12 mouse cellular contexts compared by ENCODE assay signal in genomic region chr6:145149054-145149453, GRCm38 (mm10). TPM values are rescaled to one million over a fixed set of nuclear protein-coding genes. Genes with fewer than 3 reads are reported as not detected.
A peak's percentile ranks its signal among the peaks of the same experiment; 100 is the strongest.
DNase-seq lines count a peak whose midpoint lies in the region; ATAC-seq lines count a peak whose summit lies in the region.
"Had no signal": no experiment of that assay in that cellular context is flagged by ENCODE, and none has a peak within 500 bp of the region (broad histone marks: within the 10 kb centered on the region; RNA-seq: fewer than 3 reads in every experiment).

No protein-coding gene starts in this region.

- H3K4me3 ChIP-seq in midbrain, embryonic 14.5 days (replicated peaks; ENCODE audit: low read depth, low read length) = no peak overlapping the region
- H3K4me3 ChIP-seq: forebrain, embryonic 12.5 days; heart, embryonic 15.5 days had no signal

- H3K27ac ChIP-seq in midbrain, embryonic 14.5 days (replicated peaks; ENCODE audit: low read depth, low read length) = no peak overlapping the region
- H3K27ac ChIP-seq: forebrain, embryonic 12.5 days; heart, embryonic 15.5 days had no signal

- H3K9me3 ChIP-seq in midbrain, embryonic 14.5 days (ENCODE audit: control insufficient read depth, low read length) = no peaks in the 10 kb centered on the region
- H3K9me3 ChIP-seq: forebrain, embryonic 12.5 days; heart, embryonic 15.5 days; megakaryocyte, embryonic 14.5 days had no signal

- ATAC-seq in hematopoietic stem cell, adult 5-6 weeks (replicated peaks in 1 of 2; ENCODE audit: insufficient read depth in 1 of 2, low FRiP score in 2 of 2, low TSS enrichment in 1 of 2, low read depth in 1 of 2, poor library complexity in 2 of 2, severe bottlenecking in 2 of 2) = peak; percentile 65 to 74; a peak in 3 of 4 replicates
- peak; percentile 97 for ATAC-seq in megakaryocyte progenitor cell, adult 5-6 weeks (replicated peaks; ENCODE audit: poor library complexity)
- ATAC-seq in midbrain, embryonic 14.5 days (ENCODE audit: low FRiP score, low TSS enrichment) = no peak

- 45% methylated on average over 9 of the region's 9 CpGs for WGBS in midbrain, embryonic 14.5 days

- no peaks in the 10 kb centered on the region for H3K36me3 ChIP-seq in midbrain, embryonic 14.5 days (ENCODE audit: control insufficient read depth, insufficient read depth, low read length)
- H3K36me3 ChIP-seq: forebrain, embryonic 12.5 days; heart, embryonic 15.5 days had no signal

- no peak overlapping the region for H3K9ac ChIP-seq in midbrain, embryonic 14.5 days (replicated peaks; ENCODE audit: low read length)
- H3K9ac ChIP-seq: forebrain, embryonic 12.5 days; heart, embryonic 15.5 days had no signal

- DNase-seq in layer of hippocampus, adult 11-12 months (ENCODE audit: low spot score) = peak; percentile 28
- DNase-seq in layer of hippocampus, postnatal 25 days (ENCODE audit: extremely low spot score in 1 of 2, low spot score in 1 of 2) = no peak
- DNase-seq in ZHBTc4 (ENCODE audit: low read depth, low spot score) = peak; percentile 52
- no peak for DNase-seq in ovary, postnatal 36 days (ENCODE audit: low spot score)
- DNase-seq in midbrain, embryonic 14.5 days = no peak
- DNase-seq: cerebellum, adult 9-10 months; thymus, postnatal 4 days had no signal

- H3K4me2 ChIP-seq in midbrain, embryonic 14.5 days (ENCODE audit: low read length) = no peak overlapping the region
- H3K4me2 ChIP-seq: forebrain, embryonic 12.5 days; heart, embryonic 15.5 days had no signal

- no peaks in the 10 kb centered on the region for H3K4me1 ChIP-seq in midbrain, embryonic 14.5 days (ENCODE audit: control insufficient read depth, insufficient read depth, low read length)

- H3K27me3 ChIP-seq in midbrain, embryonic 14.5 days (ENCODE audit: control insufficient read depth, insufficient read depth, low read length) = no peaks in the 10 kb centered on the region
- H3K27me3 ChIP-seq: forebrain, embryonic 12.5 days; heart, embryonic 15.5 days; megakaryocyte, embryonic 14.5 days had no signal

RNA-seq across cellular contexts. Expression of gene Lrmp, which starts 33.6 kb away (rescaled TPM):
- total RNA-seq in layer of hippocampus, postnatal 25 days (2021) = 1 to 10 TPM; 3.9 to 5.8 TPM
- total RNA-seq in hematopoietic stem cell, adult 5-6 weeks (2017) = 102 and 122 TPM in 2 replicates
- 42.1 and 42.6 TPM in 2 replicates for total RNA-seq in megakaryocyte progenitor cell, adult 5-6 weeks (2015)
- 93.6 and 125 TPM in 2 replicates for total RNA-seq in megakaryocyte progenitor cell, adult 5-6 weeks (2017)
- 1.2 TPM in 1 of 2 replicates, not detected in the other for polyA plus RNA-seq in midbrain, embryonic 14.5 days (2014; fragmentation: Nextera tagmentation; extraction: Ambion mirVana)

Comparison
In these comparisons a context has a peak if more than half of its experiments do, and no peak if none do; other contexts are left out.
1. DNase-seq: peak in layer of hippocampus, adult 11-12 months (single experiment) and ZHBTc4 (single experiment); none in layer of hippocampus, postnatal 25 days (0 of 2), ovary, postnatal 36 days (single experiment) and midbrain, embryonic 14.5 days (single experiment).
2. RNA of gene Lrmp, which starts 33.6 kb away (total RNA-seq): 102 to 122 TPM in hematopoietic stem cell, adult 5-6 weeks and 42.1 to 125 TPM in megakaryocyte progenitor cell, adult 5-6 weeks; 3.9 to 5.8 TPM in layer of hippocampus, postnatal 25 days; every median in the first group is over 4 times any median in the second.